Mouse (Mus musculus) intestine, embryonic 14.5 days (tissue): ENCODE data around the gene Sphk2. TPM values are rescaled to one million over a fixed set of nuclear protein-coding genes. Genes with fewer than 3 reads are reported as not detected.
A peak's percentile ranks its signal among the peaks of the same experiment; 100 is the strongest.

Experiments used
- ATAC-seq: fragments of 200-750 bp; cut with Nextera tagmentation; replicated peaks from 2 replicates; pipeline ENCODE4 v1.8.0; 2017; ENCODE audit warnings: low read depth, moderate number of reproducible peaks, moderate TSS enrichment, moderate library complexity; ENCODE audit not compliant: low FRiP score, low TSS enrichment
- DNase-seq: peaks from one replicate; pipeline ENCODE4 v3.0.0-alpha.2; 2018; ENCODE audit warnings: low spot score
- H3K27ac ChIP-seq: fragments of 300-500 bp; sonication (generic); 2 replicates; pipeline ENCODE4 v1.5.1; 2014; ENCODE audit warnings: low read depth, mild to moderate bottlenecking, control low read depth
- H3K27me3 ChIP-seq: fragments of 300-500 bp; sonication (generic); replicated peaks from 2 replicates; pipeline ENCODE4 v1.6.1; 2014; ENCODE audit warnings: low read length, control low read depth; ENCODE audit not compliant: control insufficient read depth, insufficient read depth
- H3K36me3 ChIP-seq: fragments of 300-500 bp; sonication (generic); 2 replicates; pipeline ENCODE4 v1.6.1; 2014; ENCODE audit warnings: low read length, control low read depth; ENCODE audit not compliant: control insufficient read depth, insufficient read depth
- H3K4me1 ChIP-seq: fragments of 300-500 bp; sonication (generic); replicated peaks from 2 replicates; pipeline ENCODE4 v1.6.1; 2014; ENCODE audit warnings: low read length, control low read depth, mixed read lengths; ENCODE audit not compliant: control insufficient read depth, insufficient read depth
- H3K4me2 ChIP-seq: fragments of 300-500 bp; sonication (generic); 2 replicates; pipeline ENCODE4 v1.6.1; 2014; ENCODE audit warnings: low read length
- H3K4me3 ChIP-seq: fragments of 300-500 bp; sonication (generic); 2 replicates; pipeline ENCODE4 v1.5.1; 2014; ENCODE audit warnings: low read depth, low read length, control low read depth, mixed read lengths
- H3K9ac ChIP-seq: fragments of 300-500 bp; sonication (generic); 2 replicates; pipeline ENCODE4 v1.6.1; 2014; ENCODE audit warnings: mild to moderate bottlenecking, low read length
- H3K9me3 ChIP-seq: fragments of 300-500 bp; sonication (generic); 2 replicates; pipeline ENCODE4 v1.6.1; 2016; ENCODE audit warnings: low read length, control low read depth; ENCODE audit not compliant: control insufficient read depth
- WGBS: fragments of 180-500 bp; shearing (Covaris S2); extraction: QIAGEN DNeasy Blood & Tissue Kit; methylation state at CpG from one replicate; pipeline ENCODE4 v1.1.7; 2014; 5-methylcytosine and 5-hydroxymethylcytosine counted together
- polyA plus RNA-seq: library from polyadenylated mRNA; unstranded; fragments of >200 nt; fragmentation: Nextera tagmentation; extraction: Ambion mirVana; gene quantifications from 2 replicates; pipeline ENCODE4 v1.2.1, GENCODE M21; 2014

Gene Sphk2
- polyA plus RNA-seq, 1 experiment from 2014 or later, result 28.1 TPM

DNA sequence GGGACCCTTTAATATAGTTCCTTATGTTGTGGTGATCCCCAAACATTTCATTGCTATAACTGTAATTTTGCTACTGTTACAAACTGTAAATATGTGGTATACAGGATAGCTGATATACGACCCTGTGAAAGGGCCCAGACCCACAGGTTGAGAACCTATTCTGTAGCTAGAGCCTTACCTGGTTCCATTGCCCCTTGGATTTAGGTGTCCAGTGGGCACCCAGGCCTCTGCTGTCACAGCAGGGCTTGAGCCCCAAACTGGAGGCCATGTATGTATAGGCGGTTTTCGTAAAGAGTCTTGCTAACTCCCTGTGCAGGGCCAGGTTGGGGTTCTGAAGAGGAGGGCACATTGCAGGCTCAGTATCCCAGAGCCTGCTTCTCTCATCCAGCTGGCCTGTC, 1.3 kb downstream of the Sphk2 start:
- no peak overlapping the region for H3K27ac ChIP-seq

DNA sequence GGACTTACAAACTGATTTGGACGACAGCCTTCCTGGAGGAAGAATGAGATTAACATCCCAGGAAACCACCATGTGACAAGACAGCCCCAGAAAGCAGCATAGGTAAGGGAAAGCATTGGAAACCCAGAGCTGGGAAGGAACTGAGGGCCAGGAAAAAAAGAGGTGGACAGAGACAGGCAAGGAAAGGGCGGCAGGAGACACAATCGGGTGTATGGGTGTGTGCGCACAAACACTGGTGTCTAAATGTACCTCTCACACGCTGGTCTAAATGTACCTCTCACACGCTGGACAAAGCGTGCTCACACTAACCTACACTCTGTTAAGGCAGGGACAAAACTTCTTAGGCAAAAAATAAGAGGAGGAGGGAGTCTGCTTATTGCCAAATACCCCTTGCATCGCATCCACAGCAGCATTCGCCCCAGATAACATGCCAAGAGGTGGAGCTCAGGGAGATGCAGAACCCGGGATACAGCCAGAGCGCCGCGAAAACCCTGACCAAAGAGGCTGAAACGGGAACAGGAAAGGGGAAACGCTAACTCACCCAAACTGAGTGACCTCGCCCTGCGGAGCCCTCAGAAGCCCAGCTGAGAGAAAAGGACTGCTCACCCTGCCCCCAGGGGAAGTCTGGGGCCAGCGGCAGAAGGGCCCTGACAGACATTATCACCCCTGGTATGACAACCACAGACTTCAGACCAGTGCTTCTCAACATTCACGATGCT, 1.9 kb downstream of the Sphk2 start:
- DNase-seq, result no peak
- Histone ChIP-seq H3K9ac (no peak overlapping the region), H3K27me3 (no peaks in the 10 kb centered on the region), H3K4me3 (0 out of 2 replicates have a peak overlapping the region, but pooled peaks have one; percentile 69), H3K4me1 (peaks cover 34% of the 10 kb centered on the region), H3K4me2 (peak overlapping the region; percentile 82), H3K9me3 (no peaks in the 10 kb centered on the region), H3K27ac (no peak overlapping the region), H3K36me3 (peaks cover 48% of the 10 kb centered on the region)
- WGBS, result 82% methylated on average over 19 of the region's 19 CpGs
- no peak for ATAC-seq

More for the DNA sequence above, 1.3 kb downstream of the Sphk2 start:
- Histone ChIP-seq H3K36me3 (peaks cover 48% of the 10 kb centered on the region), H3K27me3 (no peaks in the 10 kb centered on the region), H3K9ac (no peak overlapping the region), H3K4me3 (peak overlapping the region; percentile 100), H3K9me3 (no peaks in the 10 kb centered on the region), H3K4me1 (peaks cover 34% of the 10 kb centered on the region), H3K4me2 (peak overlapping the region; percentile 82)
- DNase-seq (no peak), ATAC-seq (no peak)
- WGBS, result 90% methylated on average over 3 of the region's 3 CpGs

DNA sequence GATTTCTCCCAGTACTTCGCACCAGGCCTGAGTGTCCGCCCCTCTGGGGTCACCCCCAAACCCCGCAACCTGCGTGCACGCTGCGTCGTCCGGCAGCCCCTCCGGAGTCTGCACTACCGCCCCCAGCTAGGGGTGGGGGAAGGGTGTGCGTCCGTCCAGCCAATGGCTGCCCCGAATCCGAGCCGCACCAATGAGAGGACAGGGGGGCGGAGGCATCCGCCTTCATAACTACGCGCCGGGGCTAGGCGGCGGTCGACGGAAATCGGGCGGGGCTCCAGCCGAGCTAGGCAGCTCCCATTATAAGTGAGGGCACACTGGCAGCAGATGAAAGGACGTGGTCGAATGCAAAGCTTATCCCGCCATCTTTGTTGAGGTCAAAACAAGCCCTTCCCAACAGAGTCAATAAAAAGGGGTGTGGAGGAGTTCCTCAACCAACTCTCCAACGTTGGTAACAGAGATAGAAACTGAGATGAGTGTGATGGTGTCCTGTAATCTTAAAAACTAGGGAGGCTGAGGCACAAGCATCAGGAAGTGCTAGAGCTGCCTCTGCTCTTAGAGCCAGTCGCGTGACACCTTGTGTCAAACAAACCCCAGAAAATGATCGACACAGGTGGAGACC, 2.6 kb downstream of the Sphk2 start, which contains the start of gene Rpl18:
Rpl18 (plus strand) TSS at position 368 of the 619 bp plus-strand sequence.
- H3K9me3 ChIP-seq, result no peaks in the 10 kb centered on the region
- H3K9ac ChIP-seq, result peak within 1 kb of the TSS; percentile 77
- 6% methylated on average over 34 of the region's 34 CpGs for WGBS
- peaks cover 48% of the 10 kb centered on the region for H3K36me3 ChIP-seq
- H3K4me1 ChIP-seq, result peaks cover 34% of the 10 kb centered on the region
- ATAC-seq, result peak; percentile 85
- H3K27me3 ChIP-seq, result no peaks in the 10 kb centered on the region
- H3K4me3 ChIP-seq, result peak within 1 kb of the TSS; percentile 69
- peak within 1 kb of the TSS; percentile 82 for H3K4me2 ChIP-seq
- DNase-seq, result peak; percentile 94
- peak within 1 kb of the TSS; percentile 82 for H3K27ac ChIP-seq

DNA sequence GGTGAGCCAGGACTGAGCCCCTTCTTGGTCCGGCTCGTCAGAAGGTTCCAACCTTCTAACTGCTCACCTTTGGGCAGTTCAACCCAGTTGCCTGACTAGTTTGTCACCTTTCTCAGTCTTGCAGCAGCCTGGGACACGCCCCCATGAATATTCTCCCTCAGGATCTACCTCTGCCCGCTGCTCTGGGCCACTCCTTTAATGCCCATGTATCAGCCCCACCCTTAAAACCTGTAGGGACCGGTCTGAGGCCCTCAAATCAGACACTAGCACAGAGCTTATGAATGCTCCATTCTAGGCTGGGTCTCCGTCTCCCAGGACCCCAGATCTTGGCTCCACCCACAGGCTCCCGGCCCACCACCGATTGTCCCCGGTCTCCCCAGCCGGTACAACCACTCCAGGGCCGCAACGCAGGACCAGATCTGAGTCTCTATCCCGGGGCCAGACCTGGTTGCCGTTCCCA, 3.1 kb downstream of the Sphk2 start:
- Histone ChIP-seq H3K4me2 (peak overlapping the region; percentile 82), H3K27me3 (no peaks in the 10 kb centered on the region), H3K9me3 (no peaks in the 10 kb centered on the region), H3K27ac (peak overlapping the region; percentile 82), H3K4me1 (peaks cover 30% of the 10 kb centered on the region), H3K36me3 (peaks cover 48% of the 10 kb centered on the region), H3K9ac (peak overlapping the region; percentile 77), H3K4me3 (peak overlapping the region; percentile 69)
- WGBS, result 8% methylated on average over 14 of the region's 14 CpGs
- peak; percentile 65 for DNase-seq
- peak; percentile 61 for ATAC-seq

DNA sequence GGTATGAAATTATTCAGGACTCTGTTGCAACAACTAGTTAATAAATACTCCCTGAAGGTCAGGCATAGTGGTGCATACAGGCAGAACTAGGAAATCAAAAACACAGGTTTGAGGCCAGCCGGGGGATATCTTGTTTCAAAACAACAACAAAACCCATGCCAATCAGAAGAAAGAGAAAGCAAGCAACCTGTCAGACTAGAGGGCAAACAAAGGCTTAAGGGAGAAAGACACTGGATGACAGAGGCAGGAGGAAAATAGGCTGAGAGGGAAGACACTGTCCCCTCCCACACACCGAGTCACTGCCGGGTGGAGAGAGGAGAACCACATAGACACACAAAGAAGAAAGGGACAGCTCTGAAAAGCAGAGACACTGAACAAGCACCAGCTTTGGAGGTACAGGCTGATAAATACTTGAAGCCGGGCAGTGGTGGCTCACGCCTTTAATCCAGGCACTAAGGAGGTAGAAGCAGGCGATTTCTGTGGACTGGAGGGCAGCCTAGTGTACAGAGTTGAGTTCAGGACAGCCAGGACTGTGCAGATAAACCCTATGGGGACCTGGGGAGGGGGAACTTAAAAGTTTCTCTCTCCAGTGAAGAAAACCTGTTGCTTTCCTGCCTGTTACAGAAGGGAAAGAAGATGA, 3.8 kb downstream of the Sphk2 start:
- Histone ChIP-seq H3K9ac (no peak overlapping the region; the same call in 1 of the 2 replicates), H3K36me3 (peaks cover 45% of the 10 kb centered on the region), H3K4me2 (peak overlapping the region; percentile 82), H3K27me3 (no peaks in the 10 kb centered on the region), H3K4me3 (peak overlapping the region; percentile 69), H3K9me3 (no peaks in the 10 kb centered on the region), H3K27ac (peak overlapping the region; percentile 82), H3K4me1 (peaks cover 27% of the 10 kb centered on the region)
- WGBS, result 81% methylated on average over 6 of the region's 6 CpGs
- ATAC-seq (no peak), DNase-seq (no peak)

DNA sequence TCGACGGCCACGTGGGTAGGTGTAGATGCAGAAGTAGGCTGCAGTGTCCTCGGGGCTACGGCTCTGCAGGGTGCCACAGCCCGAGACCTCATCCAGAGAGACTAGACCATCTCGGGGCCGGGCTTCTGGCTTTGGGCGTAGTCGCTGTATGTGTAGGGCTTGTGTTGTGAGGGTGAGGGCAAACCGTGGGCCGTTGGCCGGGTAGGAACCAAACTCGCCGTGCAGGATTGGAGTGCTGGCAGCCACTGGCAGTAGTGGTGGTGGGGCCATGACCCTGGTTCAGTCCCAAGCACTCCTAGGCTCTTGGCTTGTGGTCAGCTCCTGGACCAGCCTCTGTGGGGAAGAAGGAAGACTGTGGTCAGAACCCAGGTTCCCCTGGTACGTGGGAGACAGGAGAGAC, 4.4 kb downstream of the Sphk2 start:
- DNase-seq, result no peak
- Histone ChIP-seq H3K9ac (0 out of 2 replicates have a peak overlapping the region, but pooled peaks have one; percentile 1), H3K4me3 (0 out of 2 replicates have a peak overlapping the region, but pooled peaks have one; percentile 69), H3K9me3 (no peaks in the 10 kb centered on the region), H3K36me3 (peaks cover 43% of the 10 kb centered on the region), H3K27me3 (no peaks in the 10 kb centered on the region), H3K4me2 (peak overlapping the region; percentile 82; the same call in 1 of the 2 replicates), H3K4me1 (peaks cover 28% of the 10 kb centered on the region), H3K27ac (peak overlapping the region; percentile 82; the same call in 1 of the 2 replicates)
- WGBS, result 95% methylated on average over 16 of the region's 16 CpGs
- ATAC-seq, result no peak

DNA sequence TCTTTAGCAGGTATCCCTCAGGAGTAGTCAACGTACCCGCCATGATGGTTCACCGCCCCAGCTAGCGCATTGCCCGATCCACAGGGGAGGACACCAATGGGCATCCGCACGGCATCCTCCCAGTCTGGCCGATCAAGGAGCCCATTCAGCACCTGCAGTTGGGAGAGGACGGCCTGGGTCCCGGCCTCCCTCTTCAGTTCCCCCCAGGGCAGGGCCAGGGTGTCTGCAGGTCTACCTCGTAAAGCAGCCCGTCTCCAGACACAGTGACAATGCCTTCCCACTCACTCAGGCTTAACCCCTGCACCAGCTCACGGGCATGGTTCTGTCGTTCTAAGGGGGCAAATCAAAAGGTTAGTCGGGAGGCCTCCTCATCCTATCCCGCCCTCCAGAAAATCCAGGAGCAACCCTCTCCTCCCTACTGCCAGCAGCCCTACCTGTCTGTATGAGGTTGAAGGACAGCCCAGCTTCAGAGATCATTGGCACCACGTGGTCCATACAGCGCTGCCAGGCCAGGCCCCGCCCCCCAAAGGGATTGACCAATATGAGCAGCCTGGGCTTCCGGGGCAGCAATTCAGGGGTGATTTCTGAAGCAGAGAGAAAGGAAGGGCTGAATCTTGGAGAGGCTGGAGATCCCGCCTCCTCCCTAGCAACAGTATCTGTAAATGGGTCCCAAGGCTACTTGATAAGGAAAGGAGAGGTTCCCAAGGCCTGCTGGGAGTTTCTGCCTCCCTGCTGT, 5.6 kb downstream of the Sphk2 start:
- H3K4me3 ChIP-seq, result no peak overlapping the region
- H3K36me3 ChIP-seq, result peaks cover 43% of the 10 kb centered on the region
- no peaks in the 10 kb centered on the region for H3K9me3 ChIP-seq
- ATAC-seq (peak; percentile 17), DNase-seq (peak; percentile 72)
- H3K4me1 ChIP-seq, result peaks cover 40% of the 10 kb centered on the region
- H3K27ac ChIP-seq, result peak overlapping the region; percentile 82; the same call in 1 of the 2 replicates
- H3K27me3 ChIP-seq, result no peaks in the 10 kb centered on the region
- no peak overlapping the region for H3K4me2 ChIP-seq
- whole genome bisulfite sequencing, result 81% methylated on average over 21 of the region's 21 CpGs
- H3K9ac ChIP-seq, result no peak overlapping the region
